Mouse (Mus musculus) hindbrain, embryonic 11.5 days (tissue): ENCODE results near the gene Mtmr3. TPM values are rescaled to one million over a fixed set of nuclear protein-coding genes. Genes with fewer than 3 reads are reported as not detected.

ENCODE experiments used
- ATAC-seq: fragments of 200-750 bp; cut with Nextera tagmentation; 2 replicates; pipeline ENCODE4 v1.8.0; 2017; ENCODE audit warnings: mild to moderate bottlenecking, moderate TSS enrichment, moderate library complexity; ENCODE audit not compliant: low FRiP score
- DNase-seq: peaks from one replicate; pipeline ENCODE4 v3.0.0-alpha.2; 2015; ENCODE audit warnings: low spot score
- H3K27ac ChIP-seq: fragments of 300-500 bp; sonication (generic); 2 replicates; pipeline ENCODE4 v1.5.1; 2014; ENCODE audit warnings: mild to moderate bottlenecking, low read depth, low read length
- H3K27me3 ChIP-seq: fragments of 300-500 bp; sonication (generic); 2 replicates; pipeline ENCODE4 v1.6.1; 2014; ENCODE audit warnings: mild to moderate bottlenecking, low read length, moderate library complexity, mixed read lengths; ENCODE audit not compliant: control insufficient read depth, insufficient read depth
- H3K36me3 ChIP-seq: fragments of 300-500 bp; sonication (generic); 2 replicates; pipeline ENCODE4 v1.6.1; 2014; ENCODE audit warnings: mild to moderate bottlenecking, low read length, moderate library complexity, mixed read lengths; ENCODE audit not compliant: control insufficient read depth, insufficient read depth
- H3K4me1 ChIP-seq: fragments of 300-500 bp; sonication (generic); replicated peaks from 2 replicates; pipeline ENCODE4 v1.6.1; 2014; ENCODE audit warnings: low read length, mixed read lengths; ENCODE audit not compliant: control insufficient read depth, insufficient read depth
- H3K4me2 ChIP-seq: fragments of 300-500 bp; sonication (generic); replicated peaks from 2 replicates; pipeline ENCODE4 v1.6.1; 2014; ENCODE audit warnings: mild to moderate bottlenecking, low read depth, low read length
- H3K4me3 ChIP-seq: fragments of 300-500 bp; sonication (generic); 2 replicates; pipeline ENCODE4 v1.5.1; 2014; ENCODE audit warnings: low read depth, low read length
- H3K9ac ChIP-seq: fragments of 300-500 bp; sonication (generic); 2 replicates; pipeline ENCODE4 v1.6.1; 2014; ENCODE audit warnings: low read depth, low read length
- H3K9me3 ChIP-seq: fragments of 300-500 bp; sonication (generic); 2 replicates; pipeline ENCODE4 v1.6.1; 2016; ENCODE audit warnings: low read length; ENCODE audit not compliant: control insufficient read depth
- WGBS: fragments of 180-500 bp; shearing (Covaris S2); extraction: QIAGEN DNeasy Blood & Tissue Kit; methylation state at CpG from one replicate; pipeline ENCODE4 v1.1.7; 2014; 5-methylcytosine and 5-hydroxymethylcytosine counted together
- polyA plus RNA-seq: library from polyadenylated mRNA; unstranded; fragments of >200 nt; fragmentation: Nextera tagmentation; extraction: Ambion mirVana; gene quantifications from 2 replicates; pipeline ENCODE4 v1.2.1, GENCODE M21; 2014

Gene Mtmr3
- polyA plus RNA-seq, 1 experiment from 2014 or later, result 29.2 TPM

DNA sequence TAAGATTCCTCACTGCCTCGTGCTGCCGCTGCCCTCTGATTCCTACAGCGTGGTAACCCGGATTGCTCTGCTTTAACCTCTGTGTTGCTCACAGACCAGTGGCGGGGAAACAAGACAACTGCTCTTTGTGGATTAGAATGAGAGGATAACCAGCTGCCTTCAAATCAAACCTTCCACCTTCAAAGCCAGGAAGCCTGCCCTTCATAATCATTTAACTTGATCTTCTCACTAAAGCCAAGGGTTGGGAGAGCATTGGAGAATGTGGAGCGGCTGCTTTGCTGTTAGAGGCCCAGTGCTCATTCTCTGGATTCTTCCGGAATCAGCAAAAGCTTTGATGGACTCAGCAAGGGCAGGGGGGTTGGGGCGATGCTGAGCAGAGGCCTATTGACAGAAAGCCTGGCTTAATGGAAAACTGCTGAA, 35.2 kb upstream of the Mtmr3 start:
- 38% methylated on average over 8 of the region's 8 CpGs for WGBS
- Histone ChIP-seq H3K4me1 (no peaks in the 10 kb centered on the region), H3K4me3 (no peak overlapping the region), H3K27me3 (no peaks in the 10 kb centered on the region), H3K4me2 (no peak overlapping the region), H3K9me3 (no peaks in the 10 kb centered on the region), H3K27ac (no peak overlapping the region), H3K9ac (no peak overlapping the region), H3K36me3 (no peaks in the 10 kb centered on the region)
- DNase-seq, result peak; percentile 25
- ATAC-seq, result no peak

DNA sequence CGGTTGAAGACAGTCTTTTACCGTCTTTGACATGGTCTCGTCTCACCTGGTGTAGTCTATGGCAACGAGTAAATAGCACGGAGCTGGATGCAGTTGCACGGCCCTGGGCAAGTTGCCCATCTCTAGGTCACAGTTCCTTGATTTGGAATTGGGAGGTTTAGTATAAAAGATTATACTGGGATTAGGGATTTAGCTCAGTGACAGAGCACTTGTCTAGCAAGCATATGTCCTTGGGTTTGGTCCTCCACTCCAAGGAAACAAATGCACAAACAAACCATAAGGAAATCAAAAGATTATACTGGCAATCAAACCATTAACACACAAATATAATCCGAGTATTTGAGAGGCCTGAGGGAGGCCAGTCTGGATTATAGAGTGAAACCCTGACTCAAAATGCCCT, 33.0 kb upstream of the Mtmr3 start:
- Histone ChIP-seq H3K9ac (no peak overlapping the region), H3K27ac (no peak overlapping the region), H3K4me2 (no peak overlapping the region), H3K4me3 (no peak overlapping the region), H3K36me3 (no peaks in the 10 kb centered on the region), H3K27me3 (no peaks in the 10 kb centered on the region), H3K4me1 (no peaks in the 10 kb centered on the region), H3K9me3 (no peaks in the 10 kb centered on the region)
- ATAC-seq (no peak), DNase-seq (no peak)
- WGBS, result 89% methylated on average over 7 of the region's 7 CpGs

DNA sequence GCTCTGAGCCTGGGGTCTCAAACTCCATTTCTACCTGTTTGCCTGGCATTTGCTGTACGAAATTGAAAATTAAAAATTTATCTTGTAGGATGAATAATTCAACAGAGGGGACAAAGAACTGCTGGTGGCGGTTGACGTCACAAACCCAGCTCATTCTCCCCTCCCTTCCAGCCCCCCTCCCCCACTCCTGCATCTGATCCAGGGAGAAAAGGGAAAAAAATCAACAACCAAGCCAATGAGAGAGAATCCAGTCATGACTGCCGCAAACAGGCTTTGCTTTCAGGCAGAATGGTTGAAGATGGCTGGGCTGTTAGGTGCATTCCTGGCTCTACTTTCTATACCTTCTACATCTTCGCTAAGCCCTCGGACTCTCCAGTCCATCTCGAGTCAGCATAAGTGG, 31.3 kb upstream of the Mtmr3 start:
- no peaks in the 10 kb centered on the region for H3K4me1 ChIP-seq
- H3K4me2 ChIP-seq, result no peak overlapping the region
- no peaks in the 10 kb centered on the region for H3K36me3 ChIP-seq
- no peak overlapping the region for H3K9ac ChIP-seq
- no peak overlapping the region for H3K4me3 ChIP-seq
- 80% methylated on average over 7 of the region's 7 CpGs for WGBS
- ATAC-seq, result no peak
- H3K9me3 ChIP-seq, result no peaks in the 10 kb centered on the region
- H3K27me3 ChIP-seq, result no peaks in the 10 kb centered on the region
- H3K27ac ChIP-seq, result no peak overlapping the region
- no peak for DNase-seq

DNA sequence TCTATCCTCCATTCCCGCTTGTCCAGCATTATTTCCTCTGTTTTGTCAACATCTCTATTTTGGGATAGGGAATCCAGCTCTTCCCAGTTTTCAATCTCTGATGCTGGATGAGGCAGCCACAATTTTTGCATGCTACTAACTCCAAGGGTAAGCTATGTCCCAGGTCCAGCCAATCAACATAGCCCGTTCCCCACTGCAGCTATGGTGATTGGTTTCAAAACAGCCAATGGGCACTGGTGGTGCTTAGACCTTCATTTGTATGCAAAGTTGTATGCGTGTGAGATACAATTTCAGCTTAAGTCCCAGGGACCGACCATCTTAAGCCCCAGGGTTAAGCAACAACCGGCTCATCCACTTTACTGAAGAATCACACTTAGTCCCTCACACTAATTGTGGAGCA, 28.3 kb upstream of the Mtmr3 start:
- no peak for ATAC-seq
- WGBS, result 56% methylated on average over 5 of the region's 5 CpGs

DNA sequence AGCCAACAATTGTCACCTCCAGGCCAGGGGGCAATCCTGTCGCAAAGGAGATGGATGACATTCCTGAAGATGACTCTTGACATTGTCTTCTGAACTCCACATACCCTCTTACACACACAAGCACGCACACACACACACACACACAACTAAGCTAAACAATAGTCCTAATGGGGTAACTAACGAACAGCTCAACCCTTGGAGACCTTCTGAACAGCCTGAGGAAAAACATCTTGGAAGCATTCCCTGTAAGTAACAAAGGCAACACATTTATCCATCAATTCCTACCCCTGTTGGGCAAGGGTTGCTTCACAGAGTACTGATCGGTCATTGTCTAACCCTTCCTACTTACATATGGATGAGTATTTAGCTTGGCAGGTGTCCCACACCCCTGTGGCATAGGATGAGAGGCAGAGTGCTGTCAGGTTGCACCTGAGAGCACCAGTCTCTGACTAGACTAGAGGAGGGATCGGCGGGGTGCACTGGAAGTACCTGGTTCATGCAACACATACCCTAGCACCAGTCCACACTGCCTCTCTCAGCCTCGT, 27.9 kb upstream of the Mtmr3 start:
- Histone ChIP-seq H3K27ac (no peak overlapping the region), H3K9ac (no peak overlapping the region), H3K4me2 (no peak overlapping the region), H3K27me3 (no peaks in the 10 kb centered on the region), H3K4me3 (no peak overlapping the region), H3K36me3 (no peaks in the 10 kb centered on the region), H3K9me3 (no peaks in the 10 kb centered on the region), H3K4me1 (no peaks in the 10 kb centered on the region)
- WGBS, result 72% methylated on average over 7 of the region's 7 CpGs
- no peak for DNase-seq
- no peak for ATAC-seq

More for the DNA sequence above, 28.3 kb upstream of the Mtmr3 start:
- Histone ChIP-seq H3K9ac (no peak overlapping the region), H3K27ac (no peak overlapping the region), H3K4me2 (no peak overlapping the region), H3K27me3 (no peaks in the 10 kb centered on the region), H3K4me1 (no peaks in the 10 kb centered on the region), H3K9me3 (no peaks in the 10 kb centered on the region), H3K36me3 (no peaks in the 10 kb centered on the region), H3K4me3 (no peak overlapping the region)
- DNase-seq, result no peak

DNA sequence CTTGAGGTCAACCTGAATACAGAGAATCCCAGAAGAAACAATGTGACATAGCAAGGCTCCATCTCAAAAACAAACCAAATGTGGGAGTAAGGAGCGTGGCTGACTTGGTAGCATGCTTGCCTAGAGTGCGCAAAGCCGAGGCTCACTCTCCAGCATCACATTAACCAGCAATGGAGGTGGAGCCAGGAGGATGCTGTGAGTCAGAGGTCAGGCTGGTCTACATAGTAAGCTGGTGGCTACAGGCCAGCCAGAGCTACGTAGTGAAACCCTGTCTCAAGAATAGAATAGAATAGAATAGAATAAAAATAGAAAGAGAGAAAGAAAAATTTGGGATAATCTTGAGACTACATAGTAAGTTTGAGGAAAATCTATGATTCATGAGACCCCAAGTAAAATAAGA, 27.2 kb upstream of the Mtmr3 start:
- Histone ChIP-seq H3K27ac (no peak overlapping the region), H3K9ac (no peak overlapping the region), H3K36me3 (no peaks in the 10 kb centered on the region), H3K27me3 (no peaks in the 10 kb centered on the region), H3K4me2 (no peak overlapping the region), H3K4me3 (no peak overlapping the region), H3K9me3 (no peaks in the 10 kb centered on the region), H3K4me1 (no peaks in the 10 kb centered on the region)
- WGBS, result 77% methylated on average over 4 of the region's 4 CpGs
- no peak for DNase-seq
- no peak for ATAC-seq

DNA sequence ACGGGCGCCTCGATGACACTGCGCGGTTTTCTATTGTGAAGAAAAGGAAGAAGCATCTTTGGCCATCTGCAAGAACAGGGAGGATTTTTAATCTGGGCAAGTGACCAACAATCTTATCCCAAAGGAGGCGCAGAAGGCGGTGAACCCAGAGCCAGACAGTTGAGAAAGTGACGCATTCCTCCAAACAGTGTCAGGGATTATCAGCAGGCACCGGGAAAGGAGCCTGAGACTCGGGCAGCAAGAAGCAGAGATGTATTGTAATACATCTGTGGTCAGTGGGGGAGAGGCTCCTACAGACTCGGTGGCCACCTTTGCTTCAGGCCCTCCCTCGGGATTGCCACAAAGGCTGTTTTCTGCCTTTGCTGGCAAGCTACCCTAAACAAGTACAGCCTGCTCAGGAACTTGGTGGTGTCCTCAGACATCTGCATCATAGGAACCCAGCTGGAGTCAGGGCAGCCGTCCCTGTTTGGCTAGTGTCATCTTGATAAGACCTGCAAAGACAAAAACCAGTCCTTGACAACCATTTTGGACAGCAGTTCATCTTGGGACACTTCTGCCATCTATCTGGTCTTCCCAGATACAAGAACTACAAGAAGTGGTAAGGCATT, 25.9 kb upstream of the Mtmr3 start:
- 66% methylated on average over 13 of the region's 13 CpGs for WGBS
- Histone ChIP-seq H3K27ac (no peak overlapping the region), H3K9ac (no peak overlapping the region), H3K36me3 (no peaks in the 10 kb centered on the region), H3K4me3 (no peak overlapping the region), H3K4me2 (no peak overlapping the region), H3K27me3 (no peaks in the 10 kb centered on the region), H3K4me1 (no peaks in the 10 kb centered on the region), H3K9me3 (no peaks in the 10 kb centered on the region)
- no peak for ATAC-seq
- DNase-seq, result no peak

DNA sequence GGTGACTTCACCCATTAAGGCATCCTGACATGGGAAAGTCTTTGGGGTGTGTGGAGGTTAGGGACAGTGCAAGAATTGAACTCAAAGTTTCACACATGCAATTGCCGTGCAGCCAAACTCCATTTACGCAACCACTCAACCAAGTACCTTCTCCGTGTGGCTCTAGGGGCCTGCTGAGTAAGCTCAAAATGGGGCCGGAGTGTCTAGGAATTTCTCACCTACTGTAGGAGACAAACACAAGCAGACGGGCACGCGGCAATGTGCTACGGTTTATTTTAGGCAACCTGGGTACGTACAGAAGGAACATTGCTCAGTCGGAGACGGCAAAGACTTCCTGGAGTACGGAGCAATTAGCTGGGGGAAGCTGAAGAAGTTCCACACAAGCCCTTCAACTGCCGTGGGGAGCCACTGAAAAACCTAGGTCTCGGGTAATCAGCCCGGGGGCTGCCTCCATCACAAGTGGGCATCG, 25.4 kb upstream of the Mtmr3 start, which contains the start of gene Gm11032:
TSS of gene Gm11032 (plus strand) at position 51 of the 469 bp plus-strand sequence.
- H3K4me1 ChIP-seq, result no peaks in the 10 kb centered on the region
- H3K9me3 ChIP-seq, result no peaks in the 10 kb centered on the region
- H3K9ac ChIP-seq, result no peak within 1 kb of the TSS
- H3K4me3 ChIP-seq, result no peak within 1 kb of the TSS
- no peaks in the 10 kb centered on the region for H3K27me3 ChIP-seq
- no peak within 1 kb of the TSS for H3K4me2 ChIP-seq
- H3K27ac ChIP-seq, result no peak within 1 kb of the TSS
- ATAC-seq (no peak), DNase-seq (no peak)
- H3K36me3 ChIP-seq, result no peaks in the 10 kb centered on the region
- 82% methylated on average over 16 of the region's 16 CpGs for WGBS

DNA sequence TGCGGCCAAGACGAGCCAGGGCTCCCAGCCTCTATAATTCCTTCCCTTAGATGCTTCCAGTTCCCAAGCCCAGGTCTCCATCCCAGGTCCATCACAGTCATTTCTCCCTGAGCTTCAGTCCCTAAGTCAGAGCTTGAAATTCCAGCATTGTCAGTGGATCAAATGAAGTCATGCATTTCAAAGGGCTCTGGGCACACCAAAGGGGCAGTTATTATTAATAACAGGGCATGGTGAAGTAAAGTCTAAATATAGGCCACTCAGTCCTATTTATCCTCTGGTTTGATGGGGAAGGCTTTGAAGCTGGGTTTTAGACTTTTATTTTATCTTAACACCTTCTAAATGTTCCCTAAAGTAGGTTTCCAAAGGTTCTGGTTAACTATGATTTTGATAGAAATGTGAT, 17.2 kb upstream of the Mtmr3 start:
- no peak for DNase-seq
- WGBS, result 85% methylated on average over 2 of the region's 2 CpGs
- no peak overlapping the region for H3K4me3 ChIP-seq

More for the DNA sequence above, 17.2 kb upstream of the Mtmr3 start:
- ATAC-seq, result no peak
- H3K4me2 ChIP-seq, result no peak overlapping the region
- H3K9ac ChIP-seq, result no peak overlapping the region
- no peaks in the 10 kb centered on the region for H3K9me3 ChIP-seq
- H3K4me1 ChIP-seq, result no peaks in the 10 kb centered on the region
- H3K27ac ChIP-seq, result no peak overlapping the region
- no peaks in the 10 kb centered on the region for H3K27me3 ChIP-seq
- H3K36me3 ChIP-seq, result no peaks in the 10 kb centered on the region
